Mouse (Mus musculus) brown adipose tissue, adult 24 weeks (tissue): Measurements from ENCODE around the gene Dsn1. TPM values are rescaled to one million over a fixed set of nuclear protein-coding genes. Genes with fewer than 3 reads are reported as not detected.

Source experiments
- H3K27ac ChIP-seq: fragments of 200-500 bp; replicated peaks from 2 replicates; pipeline ENCODE4 v1.5.1; 2012; ENCODE audit warnings: low read depth, mild to moderate bottlenecking, low read length
- H3K4me1 ChIP-seq: fragments of 200-500 bp; 2 replicates; pipeline ENCODE4 v1.6.1; 2012; ENCODE audit warnings: low read length, mixed read lengths; ENCODE audit not compliant: control insufficient read depth, insufficient read depth, insufficient read length
- H3K4me3 ChIP-seq: fragments of 200-500 bp; 2 replicates; pipeline ENCODE4 v1.5.1; 2012; ENCODE audit warnings: low read depth, mild to moderate bottlenecking, low read length, moderate library complexity; ENCODE audit not compliant: insufficient read depth
- polyA plus RNA-seq: library from polyadenylated mRNA; stranded (reverse); fragments of >200 nt; gene quantifications from 2 replicates; pipeline ENCODE4 v1.2.4, GENCODE M21; 2012; ENCODE audit not compliant: missing spikeins, insufficient read depth, insufficient read length

Dsn1 gene
- polyA plus RNA-seq, 1 experiment = not detected

DNA sequence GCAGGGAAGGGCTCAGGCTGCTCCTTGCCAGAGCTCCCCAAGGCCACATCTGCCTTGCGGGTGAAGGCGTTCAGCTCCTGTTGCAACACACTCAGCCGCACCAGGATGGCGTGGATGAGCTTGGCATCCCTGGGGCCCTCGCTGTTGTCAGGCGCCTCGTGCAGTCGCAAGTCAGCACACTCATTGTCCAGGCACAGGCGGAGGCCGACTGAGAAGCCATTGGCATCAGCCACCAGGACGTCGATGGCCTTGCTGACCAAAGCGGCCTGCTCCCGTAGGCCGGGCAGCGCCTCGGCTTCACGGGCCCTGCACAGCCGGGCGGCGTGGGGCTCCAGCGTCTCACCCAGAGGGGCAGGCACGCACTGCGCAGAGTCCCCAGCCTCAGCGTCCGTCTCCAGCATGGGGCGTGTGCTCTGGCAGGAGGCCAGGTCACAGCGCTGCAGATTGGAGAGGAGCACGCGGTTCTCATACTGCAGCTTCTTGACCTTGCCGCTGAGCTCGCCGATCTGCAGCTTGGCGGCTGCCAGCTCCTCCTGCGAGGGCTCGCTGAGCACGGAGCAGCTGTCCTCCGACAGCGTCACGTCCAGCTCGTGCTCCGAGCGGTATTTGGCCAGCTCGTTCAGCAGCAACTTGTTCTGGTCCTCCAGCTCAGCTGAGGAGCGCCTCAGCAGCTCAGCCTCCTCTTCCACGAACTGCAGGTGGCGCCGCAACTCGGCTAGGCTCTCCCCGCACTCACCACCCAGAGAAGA, 33.1 kb upstream of the Dsn1 start:
- no peak overlapping the region for H3K27ac ChIP-seq

DNA sequence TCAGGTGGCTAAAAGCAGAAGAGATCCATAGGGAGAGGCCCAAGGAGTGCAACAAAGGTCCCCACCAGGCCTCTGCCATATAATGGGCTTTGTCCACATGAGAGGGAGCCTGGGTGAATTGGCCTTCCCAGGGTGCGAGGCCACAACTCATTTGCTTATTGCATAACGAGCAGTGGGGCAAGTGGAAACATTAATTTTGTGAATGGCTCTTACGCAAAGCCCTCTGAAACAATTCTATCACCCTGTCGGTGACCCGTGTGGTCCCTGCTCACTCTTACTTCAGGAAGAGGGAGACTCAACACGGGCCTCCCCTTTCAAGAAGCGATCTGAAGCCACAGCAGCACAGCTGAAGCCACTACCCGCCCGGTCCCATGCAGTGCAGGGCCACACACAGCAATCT, 30.3 kb upstream of the Dsn1 start:
- no peak overlapping the region for H3K27ac ChIP-seq
- peaks cover 5% of the 10 kb centered on the region for H3K4me1 ChIP-seq
- no peak overlapping the region for H3K4me3 ChIP-seq

More for the DNA sequence above, 33.1 kb upstream of the Dsn1 start:
- H3K4me1 ChIP-seq = peaks cover 5% of the 10 kb centered on the region
- no peak overlapping the region for H3K4me3 ChIP-seq

DNA sequence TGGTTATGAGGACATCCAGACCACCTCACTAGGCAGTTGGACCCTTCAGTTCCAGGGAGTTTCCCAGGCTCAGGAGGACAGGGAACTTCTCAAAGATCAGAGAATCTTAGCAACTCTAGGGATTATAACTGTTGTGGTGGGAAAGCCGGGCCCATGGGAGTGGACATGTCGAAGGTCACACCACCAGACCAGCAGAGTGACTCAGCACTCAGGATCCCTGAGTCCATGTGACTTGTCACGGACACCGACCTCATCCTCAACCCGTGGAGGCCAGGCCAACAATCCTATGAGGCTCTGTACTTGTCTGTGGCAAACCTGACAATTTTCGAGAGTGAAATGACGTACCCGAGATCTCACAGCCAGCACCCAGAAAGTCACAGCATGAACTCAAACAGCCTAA, 29.4 kb upstream of the Dsn1 start:
- Histone ChIP-seq H3K4me3 (no peak overlapping the region), H3K27ac (peak overlapping the region; percentile 42), H3K4me1 (peaks cover 5% of the 10 kb centered on the region)

DNA sequence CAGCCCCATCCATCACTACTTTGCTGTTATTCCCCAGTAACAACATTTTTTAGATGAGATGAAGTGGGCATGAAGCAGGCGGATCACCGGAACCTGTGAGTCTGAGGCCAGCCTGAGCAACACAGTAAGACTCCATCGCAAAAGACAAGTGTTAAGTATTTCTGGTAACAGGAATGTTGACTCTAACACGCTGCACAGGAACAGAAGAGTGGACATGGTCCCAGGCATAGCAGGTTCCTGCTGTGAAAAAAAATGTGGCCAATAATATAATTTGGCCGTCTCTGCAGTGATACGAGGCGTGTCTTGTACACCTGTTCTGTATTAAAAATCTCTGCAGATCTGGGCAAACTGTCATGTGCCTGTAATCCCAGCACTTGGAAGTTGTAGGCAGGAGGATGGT, 28.4 kb upstream of the Dsn1 start:
- peaks cover 5% of the 10 kb centered on the region for H3K4me1 ChIP-seq
- no peak overlapping the region for H3K27ac ChIP-seq
- H3K4me3 ChIP-seq = no peak overlapping the region

DNA sequence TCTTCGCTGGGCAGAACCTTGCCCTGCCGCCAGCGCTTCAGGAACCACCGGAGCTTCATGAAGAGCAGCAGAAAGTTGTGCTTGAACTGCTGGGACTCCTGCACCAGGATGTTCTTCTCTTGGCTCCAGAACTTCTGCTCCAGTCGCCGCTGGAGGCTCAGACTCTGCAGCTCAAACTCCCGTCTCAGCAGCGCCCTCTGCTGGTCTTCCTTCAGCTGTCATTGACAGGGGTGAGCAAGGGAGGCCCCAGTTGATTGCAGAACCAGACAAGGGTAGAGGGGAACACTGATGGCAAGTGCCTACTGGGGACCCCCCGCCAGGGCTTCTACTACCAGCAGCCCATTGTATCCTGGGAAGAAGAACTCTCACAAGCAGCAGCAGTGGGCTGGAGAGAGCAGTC, 23.9 kb upstream of the Dsn1 start:
- no peaks in the 10 kb centered on the region for H3K4me1 ChIP-seq
- no peak overlapping the region for H3K27ac ChIP-seq

DNA sequence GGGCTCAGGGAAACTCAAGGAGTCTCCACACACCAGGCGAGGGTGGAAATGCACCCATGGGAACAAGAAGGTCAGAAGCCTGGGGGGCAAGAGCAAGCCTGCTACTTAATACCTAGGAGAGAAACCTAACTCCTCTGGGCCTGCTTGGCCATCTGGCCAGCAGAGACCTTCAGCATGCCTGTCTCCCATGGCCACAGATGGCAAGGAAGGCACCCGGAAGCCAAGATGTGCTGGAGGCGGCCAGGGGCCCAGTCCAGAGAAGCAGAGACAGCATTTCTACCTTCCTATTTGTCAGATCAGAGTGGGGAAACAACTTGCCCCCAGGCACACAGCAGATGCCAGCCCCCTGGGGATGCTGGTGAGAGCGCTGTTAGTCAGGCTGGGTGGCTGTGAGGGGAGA, 21.3 kb upstream of the Dsn1 start:
- no peaks in the 10 kb centered on the region for H3K4me1 ChIP-seq
- no peak overlapping the region for H3K4me3 ChIP-seq
- no peak overlapping the region for H3K27ac ChIP-seq

More for the DNA sequence above, 23.9 kb upstream of the Dsn1 start:
- H3K4me3 ChIP-seq = no peak overlapping the region

DNA sequence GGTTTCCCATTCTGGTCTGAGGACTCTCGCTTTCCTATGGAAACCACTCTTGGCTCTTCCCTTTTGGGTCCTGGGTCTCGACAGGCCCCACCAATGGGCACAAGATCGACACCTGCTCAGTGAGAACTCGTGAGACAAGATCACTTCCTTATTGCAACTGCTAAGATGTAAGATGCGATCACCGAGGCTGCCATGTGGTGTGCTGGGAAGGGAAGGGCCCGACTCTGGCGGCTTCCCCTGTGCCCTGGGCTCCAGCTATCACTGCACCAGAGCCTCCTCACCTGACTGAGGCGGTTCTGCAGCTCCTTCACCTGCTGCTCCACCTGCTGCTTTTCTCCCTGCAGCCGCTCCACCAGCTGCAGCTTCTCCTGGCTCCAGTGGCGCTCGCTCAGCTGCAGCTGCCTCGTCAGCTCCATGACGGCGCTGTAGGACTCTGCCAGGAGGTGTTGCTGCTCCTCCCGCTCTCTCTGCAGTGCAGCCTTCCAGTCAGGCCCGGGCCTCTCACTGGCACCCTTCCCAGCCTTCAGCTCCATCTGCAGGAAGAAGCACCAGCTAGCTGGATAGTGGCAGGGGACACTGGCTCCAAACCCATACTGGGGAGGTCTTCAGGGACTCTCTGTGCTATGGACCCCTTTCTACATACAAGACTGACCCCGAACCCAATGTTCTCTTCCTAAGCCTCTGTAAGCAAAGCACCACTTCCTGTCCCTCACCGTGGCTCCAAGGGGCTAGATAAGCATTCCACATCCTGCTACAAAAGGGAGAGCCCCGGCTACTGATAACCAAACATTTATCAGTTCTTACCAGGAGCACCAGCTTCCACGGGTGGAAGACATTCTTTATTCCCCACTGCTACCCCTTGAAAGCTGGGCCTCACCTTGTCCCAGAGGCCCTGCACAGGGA, 20.4 kb upstream of the Dsn1 start:
- no peak overlapping the region for H3K27ac ChIP-seq
- H3K4me1 ChIP-seq = no peaks in the 10 kb centered on the region
- no peak overlapping the region for H3K4me3 ChIP-seq

DNA sequence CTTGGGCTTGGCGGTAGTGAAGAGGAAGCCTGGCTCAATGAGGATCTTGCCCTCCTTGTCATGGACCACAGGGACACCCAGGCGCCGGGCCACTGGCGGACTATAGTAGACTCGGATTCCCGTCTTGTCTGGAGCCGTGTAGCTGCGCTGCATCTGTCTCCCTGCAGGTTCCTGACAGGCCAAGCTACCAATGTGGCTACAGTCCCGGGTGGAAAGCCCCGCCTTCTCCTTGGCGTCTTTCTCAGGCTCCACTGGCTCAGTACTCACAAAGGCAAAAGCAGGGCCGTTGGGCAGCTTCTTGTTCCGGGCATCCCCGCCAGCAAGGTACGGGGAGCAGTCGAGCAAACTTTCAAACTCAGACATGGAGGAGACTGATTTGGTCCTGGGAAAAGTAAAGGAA, 14.2 kb upstream of the Dsn1 start:
- Histone ChIP-seq H3K4me3 (no peak overlapping the region), H3K27ac (no peak overlapping the region), H3K4me1 (no peaks in the 10 kb centered on the region)

DNA sequence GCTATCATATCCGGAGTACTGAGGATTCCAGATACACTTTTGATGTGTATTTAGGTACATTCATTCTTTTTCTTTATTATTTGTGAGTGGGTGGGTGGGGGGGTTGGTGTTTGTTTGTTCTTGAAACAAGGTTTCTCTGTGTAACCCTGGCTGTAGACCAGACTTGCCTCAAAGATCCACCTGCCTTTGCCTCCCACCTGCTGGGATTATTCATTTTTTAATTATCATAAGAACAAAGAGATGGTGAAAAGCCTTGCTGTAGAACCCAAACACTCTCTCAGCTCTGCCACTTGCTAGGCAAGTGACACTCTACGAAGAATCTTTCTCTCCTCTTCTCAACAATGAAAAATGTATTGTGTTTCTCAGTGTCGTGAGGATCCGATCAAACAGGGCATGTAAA, 12.3 kb upstream of the Dsn1 start:
- Histone ChIP-seq H3K4me3 (no peak overlapping the region), H3K4me1 (no peaks in the 10 kb centered on the region), H3K27ac (no peak overlapping the region)

DNA sequence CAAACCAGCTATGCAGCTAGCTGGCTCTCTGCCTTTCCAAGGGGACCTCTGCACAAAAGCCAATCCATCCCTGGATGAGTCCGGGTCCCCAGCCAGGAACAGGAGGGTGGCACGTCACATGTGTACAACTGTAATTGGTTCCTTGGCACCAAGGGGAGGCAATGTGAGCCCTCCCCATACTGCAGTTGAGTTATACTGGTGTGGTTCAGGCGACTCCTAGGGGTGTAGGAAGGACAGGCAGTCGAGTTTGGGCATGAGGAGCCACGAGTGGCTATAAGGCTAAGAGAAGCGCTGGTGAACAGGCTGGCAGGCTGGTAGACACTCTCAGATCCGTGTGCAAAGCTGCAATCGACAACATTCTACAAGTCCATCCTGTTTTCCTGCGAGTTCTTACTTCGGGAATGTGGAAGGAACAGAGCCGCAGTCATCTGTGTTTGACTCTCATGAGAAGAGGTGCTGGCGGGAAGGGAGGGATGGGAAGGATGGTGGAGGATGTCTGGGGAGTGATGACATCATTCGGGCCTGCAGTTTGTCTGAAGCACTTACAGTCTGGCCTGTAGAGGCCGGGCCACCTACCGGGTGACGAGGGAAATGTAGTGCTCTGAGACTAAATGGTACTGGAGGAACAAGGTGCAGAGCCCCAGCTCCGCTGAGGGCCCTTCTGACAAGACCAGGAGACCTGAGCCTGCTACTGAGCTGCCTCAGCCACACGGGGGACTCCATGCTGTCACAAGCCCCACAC, 9.7 kb upstream of the Dsn1 start:
- Histone ChIP-seq H3K27ac (no peak overlapping the region), H3K4me3 (no peak overlapping the region), H3K4me1 (no peaks in the 10 kb centered on the region)

DNA sequence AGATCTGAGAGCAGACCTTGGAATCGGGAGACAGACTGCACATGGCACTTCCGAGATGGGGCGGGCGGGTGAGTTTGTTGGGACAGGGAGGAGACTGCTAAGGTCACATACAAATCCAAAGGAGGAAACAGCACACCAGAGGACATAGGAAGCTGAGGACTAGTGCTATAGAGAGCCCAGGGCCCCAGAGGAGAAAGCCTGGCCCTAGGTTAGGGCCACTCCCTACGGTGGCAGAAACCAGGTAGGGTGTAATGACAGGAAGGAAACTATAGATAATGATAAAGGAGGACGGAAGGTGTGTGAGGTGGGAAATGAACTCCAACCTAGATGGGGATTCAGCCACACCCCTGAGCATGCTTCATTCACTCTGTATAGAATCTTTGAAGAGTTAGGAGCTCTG, 5.4 kb upstream of the Dsn1 start:
- Histone ChIP-seq H3K4me3 (no peak overlapping the region), H3K27ac (no peak overlapping the region), H3K4me1 (0 out of 2 replicates have a peak, but pooled peaks cover 3% of the 10 kb centered on the region)

DNA sequence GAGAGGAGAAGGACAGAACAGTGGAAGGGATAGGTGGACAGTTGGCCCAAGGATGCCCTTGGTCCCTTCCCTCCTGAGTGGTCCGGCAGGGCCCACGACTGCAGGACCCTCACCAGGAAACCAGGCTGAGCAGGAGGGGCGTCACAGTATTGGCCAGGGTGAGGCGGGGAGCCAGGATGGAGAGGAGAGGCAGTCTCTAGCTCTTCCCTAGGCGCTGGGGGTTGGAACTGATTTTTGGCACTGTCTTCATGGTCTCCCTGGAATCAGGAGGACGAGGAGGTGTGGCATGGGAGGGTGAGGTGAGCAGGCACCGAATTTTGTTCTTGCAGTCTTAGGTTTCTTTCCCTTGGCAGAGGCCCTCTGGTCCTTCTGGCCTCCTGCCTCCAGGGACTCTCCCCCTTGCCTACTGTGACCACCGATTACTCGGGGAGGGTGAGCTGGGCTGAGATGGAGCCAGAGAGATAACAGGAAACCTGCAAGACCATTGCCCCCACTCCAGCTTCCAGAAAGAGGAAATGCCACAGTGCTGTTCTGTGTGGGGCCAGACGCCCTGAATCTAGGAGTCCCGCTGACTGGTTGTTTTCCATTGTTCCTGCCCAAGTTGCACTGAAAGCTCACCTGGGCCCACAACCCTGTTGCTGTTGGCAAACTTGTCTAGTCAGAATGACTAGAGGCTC, 3.8 kb upstream of the Dsn1 start:
- Histone ChIP-seq H3K4me1 (0 out of 2 replicates have a peak, but pooled peaks cover 4% of the 10 kb centered on the region), H3K27ac (no peak overlapping the region), H3K4me3 (no peak overlapping the region)

DNA sequence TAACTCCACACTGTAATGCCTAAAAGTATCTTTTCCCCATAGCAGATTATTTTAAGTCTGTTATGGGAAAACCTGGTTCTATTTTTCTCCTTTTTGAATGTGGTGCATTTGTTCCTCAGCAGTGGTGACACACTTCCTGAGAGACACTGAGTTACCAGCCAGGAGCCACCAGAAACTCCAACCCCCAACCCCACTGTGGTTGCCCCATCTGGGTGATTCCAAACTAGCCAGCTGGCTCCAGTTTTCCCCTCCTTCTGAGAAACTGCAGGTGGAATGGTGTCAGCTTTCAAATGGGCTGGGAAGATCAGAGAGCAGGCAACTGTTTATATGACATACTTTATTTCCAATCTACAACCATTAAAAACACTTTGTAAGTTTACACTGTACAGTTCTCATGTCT, 3.2 kb upstream of the Dsn1 start:
- Histone ChIP-seq H3K4me3 (no peak overlapping the region), H3K27ac (no peak overlapping the region), H3K4me1 (0 out of 2 replicates have a peak, but pooled peaks cover 4% of the 10 kb centered on the region)

DNA sequence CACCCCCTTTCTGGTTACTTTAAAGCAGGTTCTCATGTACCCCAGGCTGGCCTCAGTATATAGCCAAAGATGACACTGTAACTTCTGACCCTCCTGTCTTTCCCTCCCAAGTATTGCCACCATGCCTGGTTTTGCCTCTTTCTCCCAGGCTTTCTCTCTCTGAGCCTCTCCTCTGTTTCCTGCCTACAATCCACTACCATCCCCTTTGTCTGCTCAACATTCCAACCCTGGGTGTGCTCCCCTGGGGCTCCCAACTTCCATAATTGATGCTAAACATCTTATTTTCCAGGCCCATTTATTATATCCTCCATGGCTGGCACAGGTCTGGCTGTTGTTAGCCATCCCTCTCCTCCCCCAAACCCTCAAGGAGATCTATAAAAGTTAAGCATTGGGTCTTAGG, 1.6 kb upstream of the Dsn1 start:
- Histone ChIP-seq H3K4me3 (no peak overlapping the region), H3K27ac (no peak overlapping the region), H3K4me1 (0 out of 2 replicates have a peak, but pooled peaks cover 4% of the 10 kb centered on the region)

DNA sequence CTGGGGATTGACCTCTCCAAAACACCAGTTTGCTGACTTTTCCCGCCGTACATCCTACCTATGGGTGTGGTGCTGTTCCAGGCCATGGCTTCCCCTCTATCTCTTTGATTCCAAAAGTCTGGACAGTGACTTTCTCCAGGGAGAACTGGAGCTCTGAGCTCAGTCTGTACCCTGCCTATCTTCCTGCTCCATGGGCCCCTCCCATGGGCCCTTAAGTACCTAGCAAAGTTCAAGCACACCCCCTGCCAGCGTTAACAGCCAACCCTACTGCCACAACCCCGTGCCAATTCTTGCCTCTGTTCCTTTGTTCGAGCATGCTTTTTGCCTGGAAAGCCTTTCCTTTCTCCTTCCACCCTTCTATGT, 261 bp upstream of the Dsn1 start:
- Histone ChIP-seq H3K4me3 (peak overlapping the region; percentile 67), H3K27ac (0 out of 2 replicates have a peak overlapping the region, but pooled peaks have one; percentile 17), H3K4me1 (0 out of 2 replicates have a peak, but pooled peaks cover 4% of the 10 kb centered on the region)
